Mouse (Mus musculus) forebrain, embryonic 15.5 days (tissue): ENCODE measurements around the gene Gm5741. TPM values are rescaled to one million over a fixed set of nuclear protein-coding genes. Genes with fewer than 3 reads are reported as not detected.

Experiments
- ATAC-seq: fragments of 200-750 bp; cut with Nextera tagmentation; replicated peaks from 2 replicates; pipeline ENCODE4 v1.8.0; 2017; ENCODE audit warnings: mild to moderate bottlenecking, moderate TSS enrichment, moderate library complexity
- H3K27ac ChIP-seq: fragments of 300-500 bp; sonication (generic); replicated peaks from 2 replicates; pipeline ENCODE4 v1.5.1; 2015; ENCODE audit warnings: mild to moderate bottlenecking, inconsistent platforms
- H3K27me3 ChIP-seq: fragments of 300-500 bp; sonication (generic); 2 replicates; pipeline ENCODE4 v1.6.1; 2015; ENCODE audit warnings: inconsistent platforms
- H3K36me3 ChIP-seq: fragments of 300-500 bp; sonication (generic); 2 replicates; pipeline ENCODE4 v1.6.1; 2015; ENCODE audit warnings: mild to moderate bottlenecking, inconsistent platforms
- H3K4me1 ChIP-seq: fragments of 300-500 bp; sonication (generic); 2 replicates; pipeline ENCODE4 v1.6.1; 2015; ENCODE audit warnings: inconsistent platforms
- H3K4me2 ChIP-seq: fragments of 300-500 bp; sonication (generic); replicated peaks from 2 replicates; pipeline ENCODE4 v1.6.1; 2015; ENCODE audit warnings: mild to moderate bottlenecking, inconsistent platforms
- H3K4me3 ChIP-seq: fragments of 300-500 bp; sonication (generic); 2 replicates; pipeline ENCODE4 v1.5.1; 2015; ENCODE audit warnings: mild to moderate bottlenecking, inconsistent platforms
- H3K9ac ChIP-seq: fragments of 300-500 bp; sonication (generic); replicated peaks from 2 replicates; pipeline ENCODE4 v1.6.1; 2015; ENCODE audit warnings: mild to moderate bottlenecking, inconsistent platforms
- H3K9me3 ChIP-seq: fragments of 300-500 bp; sonication (generic); 2 replicates; pipeline ENCODE4 v1.6.1; 2016; ENCODE audit warnings: inconsistent platforms
- WGBS: fragments of 180-500 bp; shearing (Covaris S2); methylation state at CpG from one replicate; pipeline ENCODE4 v1.1.7; 2015; ENCODE audit warnings: mixed read lengths; 5-methylcytosine and 5-hydroxymethylcytosine counted together
- polyA plus RNA-seq: library from polyadenylated mRNA; unstranded; fragments of >200 nt; fragmentation: Nextera tagmentation; extraction: Ambion mirVana; gene quantifications from 2 replicates; pipeline ENCODE4 v1.2.1, GENCODE M21; 2015

Gene Gm5741
- polyA plus RNA-seq, 1 experiment from 2014 or later: 2.0 TPM

DNA sequence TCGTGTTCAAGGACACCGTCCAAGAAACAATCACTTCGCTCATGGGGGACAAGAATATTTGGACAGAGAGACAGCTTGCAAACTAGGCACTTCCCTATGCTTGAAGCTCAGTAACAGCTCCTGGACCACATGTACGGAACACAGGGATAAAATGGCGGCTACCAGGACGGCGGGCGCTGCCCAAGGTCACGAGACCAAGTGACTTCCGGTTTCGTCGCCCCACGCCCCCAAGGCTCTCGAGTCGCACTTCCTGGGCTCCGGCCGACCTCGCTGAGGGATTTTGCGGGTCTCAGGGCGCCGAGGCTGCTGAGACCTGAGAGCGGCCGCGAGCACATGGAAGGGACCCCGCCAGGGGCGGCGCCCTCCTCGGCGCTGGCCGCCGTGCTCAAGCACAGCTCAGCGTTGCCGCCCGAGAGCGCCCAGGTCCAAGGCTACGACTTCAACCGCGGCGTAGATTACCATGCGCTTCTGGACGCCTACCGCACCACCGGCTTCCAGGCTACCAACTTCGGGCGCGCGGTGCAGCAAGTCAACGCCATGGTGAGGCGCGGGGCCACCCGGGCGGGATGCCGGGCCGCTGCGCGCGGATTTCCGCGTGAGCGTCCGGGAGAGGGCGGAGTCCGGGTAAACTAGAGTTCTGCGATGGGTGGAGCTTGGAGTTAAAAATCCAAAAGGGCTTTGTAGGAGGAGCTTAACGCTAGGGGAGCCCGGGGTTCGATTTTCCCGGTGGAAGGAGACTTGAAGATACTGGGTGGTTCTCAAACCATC, 3.9 kb upstream of the Gm5741 start, which contains the start of gene Dhps:
TSS of gene Dhps (plus strand) at position 244 of the 768 bp plus-strand sequence.
- Histone ChIP-seq H3K27me3 (no peaks in the 10 kb centered on the region), H3K4me1 (peaks cover 21% of the 10 kb centered on the region), H3K4me3 (peak within 1 kb of the TSS; percentile 81), H3K27ac (peak within 1 kb of the TSS; percentile 96), H3K9ac (peak within 1 kb of the TSS; percentile 71), H3K36me3 (peaks cover 44% of the 10 kb centered on the region), H3K4me2 (peak within 1 kb of the TSS; percentile 57), H3K9me3 (no peaks in the 10 kb centered on the region)
- peak; percentile 93 for ATAC-seq
- under 1% methylated on average over 68 of the region's 68 CpGs for WGBS

- WGBS: 82% methylated on average over 5 of the region's 5 CpGs
- H3K9me3 ChIP-seq: no peaks in the 10 kb centered on the region
- H3K4me2 ChIP-seq: peak overlapping the region; percentile 57
- H3K9ac ChIP-seq: peak overlapping the region; percentile 71; the same call in 1 of the 2 replicates
- no peaks in the 10 kb centered on the region for H3K27me3 ChIP-seq
- peaks cover 21% of the 10 kb centered on the region for H3K4me1 ChIP-seq
- peaks cover 42% of the 10 kb centered on the region for H3K36me3 ChIP-seq
- no peak for ATAC-seq
- peak overlapping the region; percentile 96 for H3K27ac ChIP-seq
- peak overlapping the region; percentile 81 for H3K4me3 ChIP-seq
Measured at GRCm38 (mm10) chr8:85071041-85071440, 3.3 kb upstream of the Gm5741 start.

- peaks cover 28% of the 10 kb centered on the region; the same call in 1 of the 2 replicates for H3K36me3 ChIP-seq
- ATAC-seq: no peak
- WGBS: 92% methylated on average over 2 of the region's 2 CpGs
Measured at GRCm38 (mm10) chr8:85067155-85067554, 627 bp downstream of the Gm5741 start.

DNA sequence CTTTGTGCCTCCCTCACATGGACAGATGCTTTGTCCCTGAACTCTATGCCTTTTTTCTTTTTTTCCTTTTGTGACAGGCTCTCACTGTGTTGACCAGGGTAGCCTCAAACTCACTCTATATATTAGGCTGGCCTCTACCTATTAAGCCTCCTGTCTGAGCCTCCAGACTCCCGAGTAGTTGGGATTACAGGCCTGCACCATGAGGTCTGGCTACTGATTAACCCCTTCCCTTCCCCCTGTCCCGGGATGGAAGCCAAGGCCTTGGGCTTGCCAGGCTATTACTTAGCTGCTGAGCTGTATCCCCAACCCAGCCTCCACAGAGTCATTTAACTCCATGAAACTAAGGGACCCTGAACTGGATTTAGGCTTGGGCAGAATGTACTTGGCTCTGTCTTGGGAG, 2.6 kb downstream of the Gm5741 start:
- Histone ChIP-seq H3K4me3 (no peak overlapping the region), H3K9ac (no peak overlapping the region), H3K36me3 (peaks cover 28% of the 10 kb centered on the region; the same call in 1 of the 2 replicates), H3K4me1 (peaks cover 21% of the 10 kb centered on the region), H3K9me3 (no peaks in the 10 kb centered on the region), H3K27me3 (no peaks in the 10 kb centered on the region), H3K27ac (no peak overlapping the region), H3K4me2 (no peak overlapping the region)
- 45% methylated on average over 2 of the region's 2 CpGs for WGBS
- no peak for ATAC-seq

More at GRCm38 (mm10) chr8:85067155-85067554, 627 bp downstream of the Gm5741 start:
- Histone ChIP-seq H3K4me1 (peaks cover 14% of the 10 kb centered on the region), H3K27ac (no peak overlapping the region), H3K27me3 (no peaks in the 10 kb centered on the region), H3K4me3 (no peak overlapping the region), H3K9me3 (no peaks in the 10 kb centered on the region), H3K9ac (no peak overlapping the region), H3K4me2 (no peak overlapping the region)

DNA sequence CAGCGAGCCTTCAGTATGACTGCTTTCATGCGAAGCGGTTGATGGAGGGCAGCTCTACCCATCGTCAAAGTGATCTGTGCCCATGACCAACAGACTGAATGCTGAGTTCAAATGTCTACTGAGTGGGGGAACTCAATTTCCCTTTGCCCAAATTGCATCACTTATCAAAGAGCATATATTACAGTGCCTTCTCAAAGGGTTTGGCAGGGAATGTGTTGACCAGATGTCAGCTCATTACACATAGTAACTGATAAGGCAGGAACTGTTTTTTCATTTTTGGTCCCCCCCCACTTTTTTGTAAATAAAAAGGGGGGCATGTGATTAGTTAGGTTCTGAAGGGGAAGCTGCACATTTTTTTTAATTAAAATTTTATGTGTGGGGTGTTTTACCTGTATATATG, 5.2 kb downstream of the Gm5741 start:
- no peaks in the 10 kb centered on the region for H3K9me3 ChIP-seq
- WGBS: 96% methylated on average over 4 of the region's 4 CpGs
- no peak overlapping the region for H3K27ac ChIP-seq
- H3K27me3 ChIP-seq: no peaks in the 10 kb centered on the region
- peaks cover 19% of the 10 kb centered on the region; the same call in 1 of the 2 replicates for H3K36me3 ChIP-seq
- H3K9ac ChIP-seq: no peak overlapping the region
- H3K4me3 ChIP-seq: no peak overlapping the region
- peaks cover 21% of the 10 kb centered on the region for H3K4me1 ChIP-seq
- no peak overlapping the region for H3K4me2 ChIP-seq
- no peak for ATAC-seq

GRCm38 (mm10) chr8:85059879-85060616, 7.7 kb downstream of the Gm5741 start, which contains the start of gene Fbxw9:
Gene Fbxw9 (plus strand): TSS chr8:85060055.
- Histone ChIP-seq H3K9me3 (no peaks in the 10 kb centered on the region), H3K36me3 (peaks cover 24% of the 10 kb centered on the region), H3K4me3 (peak within 1 kb of the TSS; percentile 88), H3K27ac (peak within 1 kb of the TSS; percentile 55), H3K9ac (peak within 1 kb of the TSS; percentile 70), H3K4me2 (peak within 1 kb of the TSS; percentile 76), H3K4me1 (peaks cover 21% of the 10 kb centered on the region), H3K27me3 (no peaks in the 10 kb centered on the region)
- ATAC-seq: peak; percentile 94
- WGBS: under 1% methylated on average over 52 of the region's 53 CpGs

GRCm38 (mm10) chr8:85057367-85057766, 10.4 kb downstream of the Gm5741 start:
- Histone ChIP-seq H3K36me3 (peaks cover 44% of the 10 kb centered on the region), H3K9ac (no peak overlapping the region), H3K27me3 (no peaks in the 10 kb centered on the region), H3K4me2 (no peak overlapping the region), H3K4me3 (no peak overlapping the region), H3K27ac (no peak overlapping the region), H3K9me3 (no peaks in the 10 kb centered on the region), H3K4me1 (peaks cover 19% of the 10 kb centered on the region)
- no peak for ATAC-seq
- WGBS: 87% methylated on average over 7 of the region's 7 CpGs

- WGBS: 93% methylated on average over 6 of the region's 6 CpGs
- Histone ChIP-seq H3K36me3 (peaks cover 66% of the 10 kb centered on the region), H3K9ac (no peak overlapping the region)
Measured at GRCm38 (mm10) chr8:85043619-85044018, 24.2 kb downstream of the Gm5741 start.

GRCm38 (mm10) chr8:85037681-85038531, 29.9 kb downstream of the Gm5741 start:
- 0 out of 2 replicates have a peak, but pooled peaks have one; percentile 7 for ATAC-seq
- Histone ChIP-seq H3K36me3 (peaks cover 24% of the 10 kb centered on the region), H3K9me3 (no peaks in the 10 kb centered on the region), H3K27ac (peak overlapping the region; percentile 99), H3K9ac (peak overlapping the region; percentile 87), H3K27me3 (no peaks in the 10 kb centered on the region), H3K4me2 (peak overlapping the region; percentile 93), H3K4me3 (peak overlapping the region; percentile 88), H3K4me1 (peaks cover 30% of the 10 kb centered on the region)
- WGBS: under 1% methylated on average over 57 of the region's 57 CpGs

More at GRCm38 (mm10) chr8:85043619-85044018, 24.2 kb downstream of the Gm5741 start:
- Histone ChIP-seq H3K9me3 (no peaks in the 10 kb centered on the region), H3K4me3 (no peak overlapping the region), H3K27ac (no peak overlapping the region), H3K27me3 (no peaks in the 10 kb centered on the region), H3K4me2 (no peak overlapping the region), H3K4me1 (peaks cover 7% of the 10 kb centered on the region)
- ATAC-seq: no peak

GRCm38 (mm10) chr8:85037366-85037680, 30.5 kb downstream of the Gm5741 start:
- peak overlapping the region; percentile 99 for H3K27ac ChIP-seq
- ATAC-seq: peak; percentile 65
- H3K4me2 ChIP-seq: peak overlapping the region; percentile 93
- peak overlapping the region; percentile 88 for H3K4me3 ChIP-seq
- no peaks in the 10 kb centered on the region for H3K27me3 ChIP-seq
- peaks cover 30% of the 10 kb centered on the region for H3K4me1 ChIP-seq
- H3K36me3 ChIP-seq: peaks cover 28% of the 10 kb centered on the region
- H3K9ac ChIP-seq: peak overlapping the region; percentile 87
- 0% methylated on average over 14 of the region's 14 CpGs for WGBS
- no peaks in the 10 kb centered on the region for H3K9me3 ChIP-seq

GRCm38 (mm10) chr8:85036718-85037365, 30.9 kb downstream of the Gm5741 start, which contains the start of gene Tnpo2:
Gene Tnpo2 (plus strand): TSS chr8:85036915.
- under 1% methylated on average over 55 of the region's 59 CpGs for WGBS
- H3K4me1 ChIP-seq: peaks cover 30% of the 10 kb centered on the region
- peak within 1 kb of the TSS; percentile 99 for H3K27ac ChIP-seq
- H3K4me3 ChIP-seq: peak within 1 kb of the TSS; percentile 88
- peak; percentile 90 for ATAC-seq
- H3K27me3 ChIP-seq: no peaks in the 10 kb centered on the region
- peak within 1 kb of the TSS; percentile 93 for H3K4me2 ChIP-seq
- no peaks in the 10 kb centered on the region for H3K9me3 ChIP-seq
- H3K9ac ChIP-seq: peak within 1 kb of the TSS; percentile 87
- peaks cover 32% of the 10 kb centered on the region for H3K36me3 ChIP-seq
